ENCODE assay signal across 8 mouse cellular contexts in the genomic region with DNA sequence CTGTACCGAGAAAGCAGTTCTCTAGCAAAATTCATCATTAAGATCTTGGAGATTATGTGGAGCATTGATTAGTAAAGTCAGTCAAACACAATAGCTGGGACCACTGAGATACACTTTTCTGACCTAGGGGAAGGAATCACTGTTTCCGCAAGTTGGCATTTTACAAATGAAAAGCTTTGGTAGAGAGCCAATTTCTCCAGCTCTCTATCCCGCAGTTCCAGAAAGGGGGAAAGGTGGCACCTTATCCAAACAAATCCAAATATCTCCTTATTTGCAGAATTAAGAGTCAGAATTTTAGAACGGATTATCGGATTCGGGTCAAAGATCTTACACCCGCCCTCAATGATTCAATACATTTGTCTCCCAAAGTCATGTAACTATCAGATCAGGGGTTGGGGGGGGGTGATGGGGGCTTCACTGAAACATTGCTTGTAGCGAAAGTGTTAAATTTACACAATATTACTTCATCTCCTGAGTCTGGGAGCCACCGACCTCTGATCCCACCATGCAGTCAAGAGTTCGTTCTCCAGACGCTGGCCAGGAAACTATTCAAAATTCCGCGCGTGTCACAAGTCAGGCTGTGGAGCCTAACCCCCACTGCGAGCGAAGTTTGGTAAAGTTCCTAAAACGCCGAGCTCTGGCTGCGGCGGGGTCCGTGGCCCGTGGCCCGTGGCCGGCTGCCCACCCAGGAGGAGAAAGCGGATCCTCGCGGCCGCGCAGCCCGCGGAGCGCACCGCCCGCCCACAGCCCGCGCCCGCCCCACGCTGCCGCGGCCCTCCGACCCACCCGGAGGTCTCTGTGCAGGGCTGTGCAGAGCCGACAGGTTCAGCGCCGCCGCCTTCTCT. TPM values are rescaled to one million over a fixed set of nuclear protein-coding genes. Genes with fewer than 3 reads are reported as not detected.
DNase-seq lines count a peak whose midpoint lies in the region; ATAC-seq and TF ChIP-seq lines count a peak whose summit lies in the region.

No protein-coding gene starts in this region.

- H3K27ac ChIP-seq in lung, embryonic 14.5 days (ENCODE audit: low read depth): no peak overlapping the region
- H3K27ac ChIP-seq in embryonic facial prominence, embryonic 14.5 days (replicated peaks; ENCODE audit: low read depth, low read length): no peak overlapping the region
- no peak overlapping the region for H3K27ac ChIP-seq in limb, embryonic 12.5 days
- H3K27ac ChIP-seq in neural tube, embryonic 12.5 days: no peak overlapping the region

- H3K27me3 ChIP-seq in lung, embryonic 14.5 days (ENCODE audit: insufficient read depth, low read length): no peaks in the 10 kb centered on the region
- H3K27me3 ChIP-seq in embryonic facial prominence, embryonic 14.5 days (replicated peaks; ENCODE audit: control insufficient read depth, insufficient read depth, low read length): peaks cover 11% of the 10 kb centered on the region; the same call in 1 of the 2 replicates
- H3K27me3 ChIP-seq in limb, embryonic 12.5 days: peaks cover 33% of the 10 kb centered on the region
- H3K27me3 ChIP-seq in neural tube, embryonic 12.5 days (replicated peaks): peaks cover 26% of the 10 kb centered on the region

- peak overlapping the region; percentile 68 for H3K9ac ChIP-seq in lung, embryonic 14.5 days
- peak overlapping the region; percentile 79 for H3K9ac ChIP-seq in embryonic facial prominence, embryonic 14.5 days (ENCODE audit: low read depth, low read length)
- peak overlapping the region; percentile 81 for H3K9ac ChIP-seq in limb, embryonic 12.5 days (replicated peaks)
- H3K9ac ChIP-seq in neural tube, embryonic 12.5 days: peak overlapping the region; percentile 66

- no peaks in the 10 kb centered on the region for H3K9me3 ChIP-seq in lung, embryonic 14.5 days (ENCODE audit: low read depth, low read length)
- H3K9me3 ChIP-seq in embryonic facial prominence, embryonic 14.5 days (ENCODE audit: control insufficient read depth, low read length): no peaks in the 10 kb centered on the region
- no peaks in the 10 kb centered on the region for H3K9me3 ChIP-seq in limb, embryonic 12.5 days
- H3K9me3 ChIP-seq in neural tube, embryonic 12.5 days: no peaks in the 10 kb centered on the region

- DNase-seq in lung, embryonic 14.5 days: peak; percentile 49
- no peak for DNase-seq in lung, postnatal 4 days
- DNase-seq in embryonic facial prominence, embryonic 14.5 days (ENCODE audit: low spot score): peak; percentile 38
- DNase-seq in layer of hippocampus, adult 11-12 months (ENCODE audit: low spot score): no peak
- DNase-seq in layer of hippocampus, adult 18-20 months (ENCODE audit: low spot score in 2 of 2): no peak
- no peak for DNase-seq in urinary bladder, postnatal 10 days (ENCODE audit: low spot score)

- H3K4me1 ChIP-seq in lung, embryonic 14.5 days (ENCODE audit: insufficient read depth): 0 out of 2 replicates have a peak, but pooled peaks cover 3% of the 10 kb centered on the region
- peaks cover 8% of the 10 kb centered on the region; the same call in 1 of the 2 replicates for H3K4me1 ChIP-seq in embryonic facial prominence, embryonic 14.5 days (ENCODE audit: control insufficient read depth, insufficient read depth, low read length)
- peaks cover 16% of the 10 kb centered on the region; the same call in 1 of the 2 replicates for H3K4me1 ChIP-seq in limb, embryonic 12.5 days (replicated peaks)
- peaks cover 15% of the 10 kb centered on the region; the same call in 1 of the 2 replicates for H3K4me1 ChIP-seq in neural tube, embryonic 12.5 days

- peak overlapping the region; percentile 98 for H3K4me2 ChIP-seq in lung, embryonic 14.5 days
- peak overlapping the region; percentile 92 for H3K4me2 ChIP-seq in embryonic facial prominence, embryonic 14.5 days (ENCODE audit: low read depth, low read length)
- peak overlapping the region; percentile 93 for H3K4me2 ChIP-seq in limb, embryonic 12.5 days
- H3K4me2 ChIP-seq in neural tube, embryonic 12.5 days (replicated peaks): peak overlapping the region; percentile 99

- TF ChIP-seq CTCF in lung, embryonic 14.5 days (IDR thresholded peaks at IDR 0.05; ENCODE audit: low read depth): no peak

- 4% methylated on average over 44 of the region's 46 CpGs for WGBS in lung, embryonic 14.5 days
- 5% methylated on average over 37 of the region's 46 CpGs for WGBS in embryonic facial prominence, embryonic 14.5 days
- WGBS in limb, embryonic 12.5 days: 8% methylated on average over 29 of the region's 46 CpGs
- WGBS in neural tube, embryonic 12.5 days: 5% methylated on average over 46 of the region's 46 CpGs

- H3K4me3 ChIP-seq in lung, embryonic 14.5 days (ENCODE audit: low read depth, low read length): peak overlapping the region; percentile 77
- peak overlapping the region; percentile 71 for H3K4me3 ChIP-seq in embryonic facial prominence, embryonic 14.5 days (ENCODE audit: low read depth, low read length)
- peak overlapping the region; percentile 78 for H3K4me3 ChIP-seq in limb, embryonic 12.5 days (replicated peaks)
- H3K4me3 ChIP-seq in neural tube, embryonic 12.5 days: peak overlapping the region; percentile 71

- no peaks in the 10 kb centered on the region for H3K36me3 ChIP-seq in lung, embryonic 14.5 days (ENCODE audit: insufficient read depth)
- no peaks in the 10 kb centered on the region for H3K36me3 ChIP-seq in embryonic facial prominence, embryonic 14.5 days (ENCODE audit: control insufficient read depth, insufficient read depth, low read length)
- H3K36me3 ChIP-seq in limb, embryonic 12.5 days: no peaks in the 10 kb centered on the region
- no peaks in the 10 kb centered on the region for H3K36me3 ChIP-seq in neural tube, embryonic 12.5 days

- no peak for ATAC-seq in lung, embryonic 14.5 days (ENCODE audit: insufficient read depth)
- ATAC-seq in embryonic facial prominence, embryonic 14.5 days (ENCODE audit: low read depth): no peak
- no peak; the same call in 1 of the 2 replicates for ATAC-seq in limb, embryonic 12.5 days (ENCODE audit: insufficient number of reproducible peaks, insufficient read depth, low FRiP score, low TSS enrichment, low read depth)
- peak; percentile 52; the same call in 1 of the 2 replicates for ATAC-seq in neural tube, embryonic 12.5 days (ENCODE audit: low FRiP score, low read depth)

RNA-seq across cellular contexts. Expression of a gene that starts 0.6 kb away (rescaled TPM):
- polyA plus RNA-seq in lung, embryonic 14.5 days (2014; fragmentation: Nextera tagmentation; extraction: Ambion mirVana): 7.6 and 8.1 TPM in 2 replicates
- 6.6 and 8.1 TPM in 2 replicates for polyA plus RNA-seq in embryonic facial prominence, embryonic 14.5 days (2014; fragmentation: Nextera tagmentation; extraction: Ambion mirVana)
- polyA plus RNA-seq in limb, embryonic 12.5 days (2016; fragmentation: Nextera tagmentation; extraction: Ambion mirVana): 4.0 and 4.5 TPM in 2 replicates
- polyA plus RNA-seq in neural tube, embryonic 12.5 days (2016; fragmentation: Nextera tagmentation; extraction: Ambion mirVana): 2.1 and 2.4 TPM in 2 replicates
- total RNA-seq in layer of hippocampus, adult 18-20 months (2021): 1 to 10 TPM; 2.8 to 3.9 TPM

RNA-seq across cellular contexts. Expression of a gene that starts 25.9 kb away (rescaled TPM):
- polyA plus RNA-seq in lung, embryonic 14.5 days (2014; fragmentation: Nextera tagmentation; extraction: Ambion mirVana): not detected in 2 replicates
- polyA plus RNA-seq in embryonic facial prominence, embryonic 14.5 days (2014; fragmentation: Nextera tagmentation; extraction: Ambion mirVana): not detected in 2 replicates
- 0.24 TPM in 1 of 2 replicates, not detected in the other for polyA plus RNA-seq in limb, embryonic 12.5 days (2016; fragmentation: Nextera tagmentation; extraction: Ambion mirVana)
- 0.17 TPM in 1 of 2 replicates, not detected in the other for polyA plus RNA-seq in neural tube, embryonic 12.5 days (2016; fragmentation: Nextera tagmentation; extraction: Ambion mirVana)
- not detected for total RNA-seq in layer of hippocampus, adult 18-20 months (2021)

RNA-seq across cellular contexts. Expression of a gene that starts 30.1 kb away (rescaled TPM):
- polyA plus RNA-seq in lung, embryonic 14.5 days (2014; fragmentation: Nextera tagmentation; extraction: Ambion mirVana): 36.5 and 39.8 TPM in 2 replicates
- 32.6 and 35.0 TPM in 2 replicates for polyA plus RNA-seq in embryonic facial prominence, embryonic 14.5 days (2014; fragmentation: Nextera tagmentation; extraction: Ambion mirVana)
- polyA plus RNA-seq in limb, embryonic 12.5 days (2016; fragmentation: Nextera tagmentation; extraction: Ambion mirVana): 77.5 and 79.3 TPM in 2 replicates
- polyA plus RNA-seq in neural tube, embryonic 12.5 days (2016; fragmentation: Nextera tagmentation; extraction: Ambion mirVana): 68.8 and 76.3 TPM in 2 replicates
- 10 to 100 TPM; 31.8 to 33.9 TPM for total RNA-seq in layer of hippocampus, adult 18-20 months (2021)

Comparison
In these comparisons a context has a peak if more than half of its experiments do, and no peak if none do; other contexts are left out.
1. DNase-seq: peak in lung, embryonic 14.5 days (single experiment) and embryonic facial prominence, embryonic 14.5 days (single experiment); none in lung, postnatal 4 days (0 of 2), layer of hippocampus, adult 11-12 months (single experiment), layer of hippocampus, adult 18-20 months (0 of 2) and urinary bladder, postnatal 10 days (single experiment).
2. Peak in every context shown above with its lines, with median percentiles within 50 percentile points of each other: H3K4me2 ChIP-seq, H3K4me3 ChIP-seq and H3K9ac ChIP-seq.